Mouse (Mus musculus) heart, adult 11 months (tissue): ENCODE results near the gene Rusc2.

Experiments used
- DNase-seq: peaks from one replicate; pipeline ENCODE4 v3.0.0; 2022

Rusc2 gene

DNA sequence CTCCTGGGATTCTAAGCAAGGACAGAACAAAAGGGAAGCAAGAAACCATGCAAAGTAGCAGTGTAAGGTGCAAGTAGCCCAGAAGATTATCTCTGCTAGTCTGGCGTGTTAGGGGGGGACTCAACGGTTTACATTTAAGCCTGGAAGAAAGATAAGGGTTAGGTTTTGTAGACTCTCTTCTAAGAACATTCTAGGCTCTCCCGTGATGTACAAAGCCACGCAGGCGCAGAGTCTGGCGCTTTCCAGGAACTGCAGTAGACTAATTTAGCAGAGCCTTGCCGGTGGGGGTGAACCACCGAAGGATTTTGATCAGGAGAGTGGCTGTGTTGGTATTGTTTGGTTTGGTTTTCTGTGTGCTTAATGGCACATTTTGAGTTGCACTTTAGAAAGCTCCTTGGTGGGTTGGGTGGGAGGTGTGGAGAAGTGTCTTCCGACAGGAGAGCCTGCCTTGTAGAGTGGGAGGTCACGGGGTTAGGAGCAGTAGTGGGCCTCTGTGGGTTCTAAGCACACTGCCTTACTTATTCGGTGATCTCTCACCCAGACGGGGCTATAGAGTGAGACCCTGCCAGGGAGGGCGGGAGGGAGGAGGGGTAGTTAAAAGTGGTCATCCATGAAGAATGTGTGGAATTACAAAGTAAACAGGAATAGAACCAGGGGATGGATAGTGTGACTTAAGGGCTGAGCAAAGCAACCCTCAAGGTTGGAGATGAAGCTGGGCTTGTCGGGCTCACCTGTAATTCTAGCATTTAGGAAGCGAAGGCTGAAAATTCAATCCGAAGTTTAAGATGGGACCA lies 35.7 kb downstream of the Rusc2 start:
- DNase-seq = peak; percentile 88

DNA sequence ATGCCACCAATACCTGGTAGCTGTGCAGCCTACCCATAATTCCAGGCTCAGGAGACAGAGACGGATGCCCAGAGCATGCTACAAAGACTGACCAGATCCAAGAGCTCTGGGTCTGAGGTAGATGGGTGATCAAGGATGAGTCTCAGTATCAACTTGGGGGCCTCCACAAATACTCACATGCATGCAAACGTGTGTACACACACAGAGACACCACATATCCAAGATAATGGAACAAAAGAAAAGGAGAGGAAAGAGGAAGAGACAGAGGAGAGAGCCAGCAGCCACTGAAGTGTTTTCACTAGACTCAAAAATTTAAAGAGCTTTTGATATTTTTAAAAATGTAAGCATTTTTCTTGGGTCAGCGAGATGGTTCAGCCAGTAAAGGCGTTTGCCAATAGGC lies 36.7 kb downstream of the Rusc2 start:
- no peak for DNase-seq

DNA sequence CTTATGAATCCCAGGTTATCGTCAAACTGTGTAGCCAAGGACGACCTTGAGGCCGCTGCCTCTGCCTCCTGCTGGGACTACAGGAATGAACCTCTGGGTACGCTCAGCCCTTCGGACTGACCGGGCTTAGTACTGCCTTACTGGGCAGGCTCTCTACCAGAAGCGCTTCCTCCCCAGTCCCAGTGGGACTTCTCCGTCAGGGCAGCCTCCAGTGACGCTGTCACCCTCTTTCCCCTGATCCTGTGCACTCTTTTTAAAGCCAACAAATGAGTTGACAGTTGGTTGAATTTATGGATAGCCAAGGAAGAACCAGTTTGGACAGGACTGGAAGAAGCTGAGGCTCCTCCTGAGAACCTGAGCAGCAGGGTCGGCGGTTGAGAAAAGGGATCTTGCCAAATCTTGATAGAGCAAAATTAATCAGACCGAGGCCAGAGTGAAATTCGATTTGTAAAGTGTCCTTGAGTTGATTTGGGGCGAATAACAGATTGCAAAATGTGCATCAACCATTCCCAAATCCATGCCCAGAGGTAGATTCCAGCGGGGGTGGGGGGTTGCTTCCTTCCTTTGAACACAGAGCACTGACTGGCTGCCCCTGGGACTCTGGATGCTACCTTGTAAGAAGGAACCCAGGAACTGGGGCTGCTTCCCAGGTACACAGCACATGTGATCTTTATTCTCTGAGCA lies 37.3 kb downstream of the Rusc2 start:
- peak; percentile 98 for DNase-seq

DNA sequence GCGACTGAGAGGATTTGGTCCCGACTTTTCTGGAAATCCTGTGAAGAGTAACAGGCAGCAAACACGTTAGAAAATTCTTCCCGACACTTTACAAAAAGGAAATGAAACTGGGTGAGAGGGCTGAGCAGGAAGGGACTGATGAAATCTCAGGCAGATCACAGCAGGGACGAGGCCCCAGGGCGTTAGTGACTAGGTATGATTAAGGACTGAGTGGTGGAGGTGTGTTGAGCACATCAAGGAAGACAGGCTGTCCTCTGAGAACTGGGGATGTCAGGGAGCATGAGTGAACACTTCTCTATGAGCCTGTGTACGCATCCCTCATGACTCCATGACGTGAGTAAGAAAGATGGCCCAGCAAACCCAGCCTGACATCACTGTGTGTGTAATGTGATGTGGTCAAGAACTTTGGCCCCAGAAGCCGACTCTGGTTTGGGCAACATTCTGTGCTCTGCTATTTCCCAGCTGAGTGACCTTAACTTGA lies 38.1 kb downstream of the Rusc2 start:
- peak; percentile 91 for DNase-seq

DNA sequence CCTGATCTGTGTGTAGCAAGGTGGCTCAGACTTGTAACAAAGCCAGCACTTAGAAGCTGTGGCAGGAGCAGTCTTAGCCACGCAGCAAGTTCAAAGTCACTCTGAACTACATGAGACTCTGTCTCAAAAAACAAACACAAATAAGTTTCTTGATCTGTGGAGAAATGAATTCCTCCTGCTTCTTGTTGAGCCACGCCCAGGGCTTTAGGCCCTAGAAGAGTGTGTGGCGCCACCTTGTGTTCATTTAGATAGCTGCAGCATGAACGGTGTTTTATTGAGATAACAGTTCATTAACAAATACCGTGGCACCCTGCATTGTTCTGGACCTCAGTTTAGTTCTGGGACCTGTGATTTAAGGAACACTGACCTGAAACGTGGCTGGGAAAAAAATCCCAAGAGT lies 38.5 kb downstream of the Rusc2 start:
- peak; percentile 97 for DNase-seq

DNA sequence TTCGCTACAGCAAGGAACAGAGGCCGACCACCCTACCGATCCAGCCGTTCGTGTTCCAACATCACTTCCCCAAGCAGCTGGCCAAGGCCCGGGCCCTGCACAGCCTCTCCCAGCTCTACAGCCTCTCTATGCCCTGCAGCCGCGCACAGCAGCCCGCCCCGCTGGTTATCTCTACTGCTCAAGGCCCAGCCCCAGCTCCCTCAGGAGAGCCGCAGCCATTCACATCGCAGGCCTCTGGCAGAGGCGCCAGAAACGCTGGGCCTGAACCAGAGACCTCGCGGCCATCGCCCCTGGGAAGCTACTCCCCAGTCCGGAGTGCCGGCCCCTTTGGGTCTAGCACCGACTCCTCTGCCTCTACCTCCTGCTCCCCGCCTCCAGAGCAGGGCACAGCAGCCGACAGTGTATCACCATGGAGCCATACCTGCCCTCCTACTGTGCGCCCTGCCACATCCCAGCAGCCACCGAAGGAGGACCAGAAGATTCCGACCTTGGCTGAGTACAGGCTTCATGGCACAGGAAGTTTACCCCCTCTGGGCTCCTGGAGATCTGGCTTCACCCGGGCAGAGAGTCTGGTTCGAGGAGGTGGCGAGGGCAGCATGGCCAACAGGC lies 40.0 kb downstream of the Rusc2 start:
- peak; percentile 95 for DNase-seq

DNA sequence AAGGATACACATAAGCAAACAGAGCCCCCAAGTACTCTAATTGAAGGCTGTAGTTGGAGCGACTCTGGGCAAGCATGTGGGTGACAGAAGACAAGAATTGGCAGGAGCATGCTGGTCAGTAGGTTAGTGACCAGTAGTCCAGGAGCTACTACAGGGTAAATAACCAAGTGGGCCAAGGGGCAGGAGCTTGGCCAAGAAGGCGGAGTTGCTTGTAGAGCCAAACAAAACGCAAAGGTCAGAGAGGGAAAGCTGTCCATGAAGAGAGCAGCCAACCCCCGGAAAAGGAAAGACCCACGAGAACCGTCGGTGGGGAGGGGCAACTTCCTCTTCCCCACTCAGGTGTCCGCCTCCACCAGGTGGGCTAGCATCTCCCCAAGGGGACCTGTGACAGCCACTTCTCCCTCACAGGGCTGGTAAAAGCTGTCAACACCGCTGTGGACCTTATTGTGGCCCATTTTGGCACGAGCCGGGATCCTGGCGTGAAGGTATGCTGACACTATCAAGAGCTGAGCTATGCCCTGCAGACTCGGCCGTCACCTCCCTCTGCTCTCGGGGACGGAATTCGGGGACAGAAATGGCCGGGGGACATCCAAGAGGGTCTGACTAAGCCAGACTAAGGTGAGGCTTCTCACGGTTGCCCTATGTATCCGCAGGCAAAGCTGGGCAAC lies 41.6 kb downstream of the Rusc2 start:
- peak; percentile 97 for DNase-seq

DNA sequence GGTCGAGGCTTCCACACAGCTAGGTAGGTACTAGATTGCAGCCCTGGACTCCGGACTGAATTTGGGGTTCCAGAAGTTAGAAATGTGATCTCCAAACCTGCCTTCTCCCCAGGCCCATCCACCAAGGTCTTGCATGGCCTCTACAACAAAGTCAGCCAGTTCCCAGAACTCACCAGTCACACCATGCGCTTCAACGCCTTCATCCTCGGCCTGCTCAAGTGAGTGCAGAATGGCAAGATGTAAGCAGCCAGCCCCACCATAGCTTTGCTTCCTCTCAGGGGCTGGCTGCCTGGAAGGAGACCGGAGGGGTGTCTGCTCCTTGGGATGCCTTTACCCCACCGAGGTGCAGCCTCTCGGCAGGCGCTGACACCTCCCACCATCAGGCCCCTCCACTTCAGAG lies 42.3 kb downstream of the Rusc2 start:
- peak; percentile 90 for DNase-seq

DNA sequence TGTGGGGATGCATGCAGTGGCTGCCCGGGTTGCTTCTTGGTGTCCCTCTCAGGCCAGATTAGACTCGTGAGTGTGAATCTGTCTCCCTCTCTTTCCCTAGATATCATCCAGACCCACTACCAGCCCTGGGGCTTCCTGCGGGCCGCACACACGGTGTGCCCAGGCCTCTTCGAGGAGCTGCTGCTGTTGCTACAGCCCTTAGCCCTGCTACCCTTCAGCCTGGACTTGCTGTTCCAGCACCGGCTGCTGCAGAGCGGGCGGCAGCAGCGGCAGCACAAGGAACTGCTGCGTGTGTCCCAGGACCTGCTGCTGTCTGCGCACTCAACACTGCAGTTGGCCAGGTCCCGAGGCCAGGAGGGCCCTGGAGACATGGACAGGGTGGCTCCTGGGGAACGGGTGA lies 43.4 kb downstream of the Rusc2 start:
- peak; percentile 87 for DNase-seq

DNA sequence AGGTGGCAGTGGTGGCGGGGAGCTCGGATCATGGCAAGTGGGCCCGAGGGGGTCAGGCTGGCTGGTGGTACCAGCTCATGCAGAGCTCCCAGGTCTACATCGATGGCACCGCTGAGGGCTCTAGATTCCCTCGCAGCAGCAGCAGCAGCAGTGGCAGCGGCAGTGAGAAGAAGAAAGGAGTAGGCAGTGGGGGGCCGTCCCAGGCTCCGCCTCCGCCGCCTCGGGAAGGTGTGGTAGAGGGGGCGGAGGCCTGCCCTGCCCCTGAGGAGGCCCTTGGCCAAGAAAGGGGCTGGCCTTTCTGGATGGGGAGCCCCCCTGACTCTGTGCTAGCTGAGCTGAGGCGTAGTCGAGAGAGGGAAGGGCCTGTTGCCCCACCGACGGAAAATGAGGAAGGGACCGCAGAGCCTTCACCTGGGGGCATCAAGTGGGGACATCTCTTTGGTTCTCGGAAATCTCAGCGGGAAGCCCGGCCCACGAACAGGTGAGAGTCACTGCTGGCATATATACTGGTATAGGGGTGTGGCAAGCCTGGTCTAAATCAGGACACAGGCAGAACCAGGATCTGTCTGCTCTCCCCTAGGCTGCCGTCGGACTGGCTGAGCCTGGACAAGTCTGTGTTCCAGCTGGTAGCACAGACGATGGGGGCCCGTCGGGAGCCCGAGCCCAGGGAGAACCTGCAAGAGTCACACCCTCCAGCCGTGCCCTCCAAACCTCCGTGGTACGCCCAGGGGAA lies 44.0 kb downstream of the Rusc2 start:
- DNase-seq = peak; percentile 91

DNA sequence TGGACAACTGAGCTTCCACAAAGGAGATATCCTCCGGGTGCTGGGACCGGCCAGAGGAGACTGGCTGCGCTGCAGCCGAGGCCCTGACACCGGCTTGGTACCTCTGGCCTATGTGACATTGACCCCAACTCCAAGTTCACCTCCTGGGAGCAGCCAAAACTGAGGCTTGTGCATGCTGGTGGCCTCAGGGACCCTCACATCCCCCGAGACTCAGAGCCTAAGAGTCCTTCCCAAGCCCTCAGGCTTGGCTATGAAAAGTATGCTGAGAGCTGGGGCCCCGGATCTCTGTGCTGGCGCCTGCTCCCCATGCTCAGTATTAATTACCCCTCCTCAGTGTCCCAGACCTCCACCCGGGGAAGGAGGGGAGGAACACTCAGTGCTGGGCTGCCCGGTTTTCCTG lies 44.7 kb downstream of the Rusc2 start:
- peak; percentile 90 for DNase-seq

DNA sequence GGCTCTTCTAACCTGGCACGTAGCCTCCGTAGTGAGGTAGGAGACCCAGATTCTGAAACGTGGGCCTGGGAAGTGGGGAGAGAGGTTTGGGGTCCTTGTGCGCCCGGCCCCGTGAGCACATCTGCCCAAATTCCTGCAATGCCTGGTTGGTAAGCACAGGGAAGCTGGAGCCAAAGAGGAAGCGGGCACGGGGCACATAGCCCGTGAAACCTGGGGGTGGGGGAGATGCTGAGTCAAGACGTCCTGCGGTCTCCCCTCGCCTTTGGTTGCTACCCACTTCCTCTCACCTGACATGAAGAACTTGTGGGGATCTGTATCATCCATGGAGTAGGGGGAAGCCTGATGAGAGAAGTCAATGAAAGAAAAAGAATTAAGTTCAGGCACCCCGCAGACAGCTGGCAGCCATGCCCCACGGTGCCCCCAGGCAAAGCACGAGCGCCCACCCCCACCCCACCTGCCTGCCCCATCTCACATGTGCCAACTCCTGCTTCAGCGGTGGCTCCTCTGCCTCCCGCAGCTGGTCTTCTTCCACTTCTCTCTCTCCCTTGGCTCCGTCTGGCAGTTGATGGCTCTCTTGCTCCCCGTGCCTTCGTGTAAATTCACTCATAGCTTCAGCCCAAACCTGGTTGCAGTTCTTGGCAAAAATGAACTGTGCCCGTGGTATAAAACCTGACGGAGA lies 45.9 kb downstream of the Rusc2 start:
- peak; percentile 91 for DNase-seq

DNA sequence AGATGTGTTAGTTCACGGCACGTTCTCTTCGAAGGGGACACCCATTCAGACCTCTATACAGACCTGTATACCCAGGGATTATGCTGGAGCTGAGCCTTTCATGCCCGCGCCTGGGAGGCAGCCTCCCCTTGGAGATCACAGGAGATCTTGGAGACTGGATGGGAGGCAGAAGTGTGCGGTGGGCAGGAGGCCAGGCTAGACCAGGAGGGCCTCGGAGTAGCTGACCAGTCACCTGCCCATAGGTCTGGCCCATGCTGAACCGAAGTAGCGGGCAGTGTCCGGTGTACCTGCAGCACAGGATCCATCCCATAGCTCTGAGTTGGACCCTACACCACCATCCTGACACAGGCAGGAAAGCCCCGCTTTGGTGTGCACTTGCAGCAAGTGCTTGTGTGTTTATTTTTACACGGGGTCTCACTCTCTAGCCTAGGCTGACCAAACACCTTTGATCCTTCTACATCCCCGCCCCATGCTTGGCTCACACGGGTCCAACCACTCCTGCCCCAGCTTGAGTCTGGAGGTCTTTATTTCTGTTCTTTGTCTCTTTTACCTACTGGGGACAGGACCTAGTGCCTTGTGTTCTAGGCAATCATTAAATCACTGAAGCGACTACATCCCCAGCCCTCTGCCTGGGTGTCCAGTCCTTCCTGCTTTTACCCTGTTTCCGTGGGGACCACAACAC lies 46.5 kb downstream of the Rusc2 start:
- peak; percentile 91 for DNase-seq

DNA sequence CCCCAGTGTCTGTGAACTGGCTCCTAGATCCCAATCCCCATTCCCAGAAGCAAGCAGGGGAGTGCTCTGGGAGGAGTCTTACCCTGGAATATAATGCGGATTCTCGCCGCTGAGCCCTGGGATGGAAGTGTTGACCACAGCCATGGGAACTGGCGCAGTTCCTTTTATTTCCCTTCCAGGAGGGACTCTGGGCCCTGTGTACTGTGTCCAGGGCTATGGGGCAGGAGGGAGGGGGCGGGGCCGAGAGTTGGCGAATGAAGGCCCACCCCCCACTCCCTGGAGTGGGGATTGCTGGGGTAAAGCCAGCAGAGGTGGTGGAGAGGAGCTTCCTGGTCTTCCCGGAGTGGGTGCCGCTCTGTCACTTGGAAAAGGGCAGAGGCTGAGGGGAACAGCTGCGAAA lies 47.2 kb downstream of the Rusc2 start, which contains the start of gene Fam166b:
TSS of gene Fam166b (minus strand) at position 189 of the 400 bp plus-strand sequence.
- peak; percentile 97 for DNase-seq

DNA sequence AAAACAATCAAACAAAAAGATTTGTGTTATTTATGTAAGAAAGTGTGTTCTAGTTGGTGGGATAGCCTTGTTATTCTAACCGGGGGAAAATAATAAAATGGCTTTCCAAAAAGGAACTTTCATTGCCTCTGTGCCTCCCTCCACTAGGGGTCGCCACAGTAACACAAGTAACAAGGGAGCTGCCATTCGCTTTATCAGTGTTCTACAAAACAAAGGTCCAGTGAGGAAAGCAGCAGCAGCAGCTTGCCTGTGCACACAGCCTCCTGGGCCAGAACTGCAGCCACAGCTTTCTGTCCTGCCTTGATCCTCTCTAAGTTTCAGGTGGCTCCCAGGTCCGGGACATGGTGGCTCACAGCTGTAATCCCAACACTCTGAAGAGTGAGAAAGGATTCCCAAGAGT lies 49.9 kb downstream of the Rusc2 start:
- DNase-seq = peak; percentile 97

DNA sequence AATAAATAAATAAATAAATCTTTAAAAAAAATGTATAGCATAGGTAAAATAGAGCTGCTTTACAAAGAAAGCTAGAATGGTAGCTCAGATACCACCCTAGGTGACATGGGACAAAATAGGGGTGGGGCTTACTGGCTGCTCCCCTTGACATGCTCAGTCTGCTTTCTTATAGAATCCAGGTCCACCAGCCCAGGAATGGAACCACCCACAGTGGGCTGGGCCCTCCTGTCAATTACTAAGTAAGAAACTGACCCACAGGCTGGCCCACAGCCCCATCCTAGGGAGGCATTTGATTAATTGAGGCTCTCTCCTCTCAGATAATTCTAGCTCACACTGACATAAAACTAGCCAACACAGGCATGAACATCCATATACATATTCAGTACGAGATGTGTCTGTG lies 51.1 kb downstream of the Rusc2 start:
- no peak for DNase-seq

DNA sequence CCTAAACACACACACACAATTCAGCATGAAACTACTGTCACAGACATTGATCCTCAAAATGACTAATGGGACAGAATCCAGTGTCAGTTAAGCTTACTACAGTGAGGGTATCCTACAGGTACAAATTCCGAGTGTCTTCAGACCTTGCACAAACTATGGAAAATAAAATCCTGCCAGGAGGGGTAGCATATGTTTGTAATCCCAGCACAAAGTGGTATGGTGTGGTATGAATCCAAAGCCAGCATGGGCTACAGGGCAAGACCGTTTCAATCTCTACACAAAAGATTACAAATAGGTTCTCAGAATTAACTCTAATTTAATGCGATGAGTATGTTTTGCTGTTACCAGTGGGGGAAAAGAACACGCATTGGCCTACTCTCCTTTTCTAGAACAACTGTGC lies 59.9 kb downstream of the Rusc2 start, which contains the start of gene Tesk1:
TSS of gene Tesk1 (plus strand) at position 301 of the 400 bp plus-strand sequence.
- no peak for DNase-seq

DNA sequence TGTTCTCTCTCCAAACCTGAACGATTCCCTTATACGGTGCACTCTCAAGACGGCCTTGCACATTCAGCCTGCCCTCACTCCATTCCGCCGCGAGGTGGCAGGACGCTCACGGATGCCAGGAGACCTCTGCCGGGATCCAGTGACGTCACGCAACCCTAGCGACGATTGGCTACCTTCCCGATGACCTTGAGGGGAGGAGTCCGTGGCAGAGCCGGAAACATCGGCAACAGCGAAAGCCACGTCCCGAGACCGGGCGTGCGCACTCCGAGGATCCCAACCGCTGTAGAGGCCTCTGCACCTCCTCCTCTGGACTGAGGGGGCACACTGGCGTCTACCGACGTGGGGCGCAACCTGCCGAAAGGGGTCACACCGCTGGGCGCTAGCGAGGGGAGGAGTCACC lies 60.3 kb downstream of the Rusc2 start:
- peak; percentile 100 for DNase-seq

DNA sequence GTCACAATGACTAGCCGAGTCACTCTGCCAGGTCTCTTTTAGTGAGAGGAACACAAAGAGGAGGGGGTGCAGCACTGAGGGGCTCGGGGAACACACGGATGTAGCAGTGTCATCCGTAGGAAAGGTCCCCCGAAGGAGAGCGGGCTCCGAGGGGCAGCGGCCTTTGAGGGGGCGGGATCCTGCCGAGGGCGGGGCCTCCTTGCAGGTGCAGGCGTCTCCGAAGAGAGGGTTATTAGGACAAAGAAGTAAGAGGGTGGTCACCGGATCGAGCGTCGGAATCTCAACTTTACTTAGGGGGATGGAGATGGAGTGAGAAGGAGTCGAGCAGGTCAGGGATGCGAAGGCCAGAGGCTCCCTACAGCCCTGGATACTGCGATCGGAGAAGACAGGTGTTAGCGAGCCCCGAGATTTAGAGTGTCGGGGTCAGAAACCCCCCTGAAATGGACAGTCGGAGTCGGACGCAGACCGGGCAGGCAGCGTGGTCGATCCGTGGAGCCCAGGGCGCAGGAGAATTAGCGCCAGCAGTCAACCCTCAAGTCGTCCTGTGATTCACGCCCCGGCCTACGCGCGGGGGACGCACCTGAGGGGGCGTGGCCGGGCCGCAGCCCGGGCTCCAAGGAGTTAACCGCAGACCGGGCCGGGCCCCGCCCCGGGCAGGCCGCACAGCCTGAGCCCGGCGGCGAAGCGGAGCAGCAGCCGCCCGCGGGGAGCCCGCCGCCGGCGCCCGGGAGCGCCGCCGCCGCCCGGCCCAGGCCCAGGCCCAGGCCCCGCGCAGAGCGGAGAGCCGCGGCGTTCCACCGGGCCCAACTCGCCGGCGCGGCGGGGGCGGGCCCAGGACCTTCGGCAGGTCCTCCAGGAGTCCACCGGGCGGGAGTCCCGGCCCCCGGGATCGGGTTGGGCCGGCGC lies 60.9 kb downstream of the Rusc2 start:
- peak; percentile 98 for DNase-seq

DNA sequence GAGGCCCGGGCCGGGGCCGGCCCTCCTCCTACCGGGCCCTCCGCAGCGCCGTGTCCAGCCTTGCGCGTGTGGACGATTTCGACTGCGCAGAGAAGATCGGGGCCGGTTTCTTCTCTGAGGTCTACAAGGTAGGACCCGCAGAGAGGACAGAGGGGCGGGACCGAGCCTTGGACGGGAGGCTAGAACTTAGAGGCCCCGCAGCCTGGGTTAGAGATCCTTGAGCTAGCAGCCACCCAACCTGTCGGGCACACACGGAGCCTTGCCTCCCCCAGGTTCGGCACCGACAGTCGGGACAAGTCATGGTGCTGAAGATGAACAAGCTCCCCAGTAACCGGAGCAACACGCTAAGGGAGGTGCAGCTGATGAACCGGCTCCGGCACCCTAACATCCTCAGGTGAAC lies 61.7 kb downstream of the Rusc2 start:
- DNase-seq = peak; percentile 93
